Mouse (Mus musculus): ENCODE results near the gene Dbndd2. TPM values are rescaled to one million over a fixed set of nuclear protein-coding genes. Genes with fewer than 3 reads are reported as not detected.

The Dbndd2 gene
- polyA plus RNA-seq, 1 experiment from 2014 or later: 8.1 TPM

GRCm38 (mm10) chr2:164455421-164456190, 30.3 kb upstream of the Dbndd2 start:
- Histone ChIP-seq H3K4me3 (no peak overlapping the region), H3K4me2 (replicated peaks) (no peak overlapping the region), H3K36me3 (no peaks in the 10 kb centered on the region), H3K27ac (replicated peaks) (no peak overlapping the region), H3K27me3 (no peaks in the 10 kb centered on the region), H3K9ac (replicated peaks) (no peak overlapping the region), H3K4me1 (0 out of 2 replicates have a peak, but pooled peaks cover 6% of the 10 kb centered on the region), H3K9me3 (no peaks in the 10 kb centered on the region)
- no peak for ATAC-seq (replicated peaks)
- 74% methylated on average over 6 of the region's 6 CpGs for WGBS

GRCm38 (mm10) chr2:164456413-164456812, 29.5 kb upstream of the Dbndd2 start:
- WGBS: 94% methylated on average over 1 of the region's 1 CpGs
- H3K27ac ChIP-seq (replicated peaks): no peak overlapping the region
- H3K4me1 ChIP-seq: peaks cover 6% of the 10 kb centered on the region; the same call in 1 of the 2 replicates
- H3K4me2 ChIP-seq (replicated peaks): peak overlapping the region; percentile 19; the same call in 1 of the 2 replicates
- no peak overlapping the region for H3K4me3 ChIP-seq
- no peaks in the 10 kb centered on the region for H3K27me3 ChIP-seq
- no peaks in the 10 kb centered on the region for H3K36me3 ChIP-seq
- ATAC-seq (replicated peaks): no peak
- no peaks in the 10 kb centered on the region for H3K9me3 ChIP-seq
- H3K9ac ChIP-seq (replicated peaks): no peak overlapping the region

DNA sequence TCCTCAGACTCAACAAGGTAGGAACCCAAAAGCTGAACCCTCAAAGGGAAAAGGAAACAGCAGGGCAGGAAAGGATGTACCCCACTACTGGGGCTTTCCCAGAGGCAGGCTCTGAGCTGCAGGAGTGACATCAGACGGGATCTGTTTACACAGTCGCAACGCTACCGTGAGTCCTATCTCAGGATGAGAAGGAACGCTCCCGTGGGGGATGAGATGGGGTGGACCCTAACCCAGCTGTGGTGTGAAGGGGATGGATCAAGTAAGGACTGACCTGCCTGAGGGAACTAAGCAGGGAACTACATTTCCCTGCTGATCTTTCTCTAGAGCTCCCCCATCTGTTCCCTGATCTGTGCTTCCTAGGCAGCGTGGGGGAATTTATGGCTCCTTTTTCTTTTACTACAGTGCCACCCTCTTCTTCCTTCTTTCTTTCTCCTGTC, 29.0 kb upstream of the Dbndd2 start, which contains the start of gene Sys1:
Gene Sys1 (plus strand): TSS at position 101 of the 437 bp plus-strand sequence.
- Histone ChIP-seq H3K27ac (replicated peaks) (no peak within 1 kb of the TSS), H3K9ac (replicated peaks) (peak within 1 kb of the TSS; percentile 30; the same call in 1 of the 2 replicates), H3K4me2 (replicated peaks) (peak within 1 kb of the TSS; percentile 19; the same call in 1 of the 2 replicates), H3K36me3 (no peaks in the 10 kb centered on the region), H3K27me3 (no peaks in the 10 kb centered on the region), H3K4me1 (peaks cover 11% of the 10 kb centered on the region), H3K9me3 (no peaks in the 10 kb centered on the region), H3K4me3 (no peak within 1 kb of the TSS)
- 3% methylated on average over 7 of the region's 7 CpGs for WGBS
- no peak for ATAC-seq (replicated peaks)

DNA sequence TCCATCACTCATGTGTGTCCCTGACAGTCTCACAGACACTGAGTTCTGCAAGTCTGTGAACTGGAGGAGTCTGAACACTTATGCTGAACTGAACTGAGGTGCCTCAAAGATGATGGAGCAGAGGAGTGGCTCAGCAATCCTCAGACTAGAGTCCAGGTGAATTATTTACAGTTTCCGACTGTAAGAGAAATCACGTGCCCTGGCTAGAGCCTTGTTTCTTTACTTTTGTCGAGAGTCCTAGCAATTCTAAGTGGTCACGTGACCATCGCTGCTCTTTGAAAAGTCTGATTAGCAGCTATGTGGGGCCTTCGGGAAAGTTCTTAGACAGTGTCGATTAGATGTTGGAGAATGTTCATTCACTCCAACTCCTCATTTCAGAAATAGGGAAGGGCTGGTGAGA, 28.0 kb upstream of the Dbndd2 start:
- Histone ChIP-seq H3K9ac (replicated peaks) (no peak overlapping the region), H3K4me2 (replicated peaks) (no peak overlapping the region), H3K9me3 (no peaks in the 10 kb centered on the region), H3K36me3 (0 out of 2 replicates have a peak, but pooled peaks cover 2% of the 10 kb centered on the region), H3K27ac (replicated peaks) (no peak overlapping the region), H3K27me3 (no peaks in the 10 kb centered on the region), H3K4me3 (no peak overlapping the region), H3K4me1 (peaks cover 22% of the 10 kb centered on the region)
- 58% methylated on average over 7 of the region's 7 CpGs for WGBS
- ATAC-seq (replicated peaks): no peak

GRCm38 (mm10) chr2:164458535-164458934, 27.4 kb upstream of the Dbndd2 start:
- H3K4me3 ChIP-seq: no peak overlapping the region
- H3K9me3 ChIP-seq: no peaks in the 10 kb centered on the region
- H3K27ac ChIP-seq (replicated peaks): no peak overlapping the region
- no peak for ATAC-seq (replicated peaks)
- WGBS: 86% methylated on average over 8 of the region's 8 CpGs
- peaks cover 22% of the 10 kb centered on the region for H3K4me1 ChIP-seq
- H3K36me3 ChIP-seq: peaks cover 8% of the 10 kb centered on the region
- no peaks in the 10 kb centered on the region for H3K27me3 ChIP-seq
- H3K4me2 ChIP-seq (replicated peaks): no peak overlapping the region
- H3K9ac ChIP-seq (replicated peaks): no peak overlapping the region

GRCm38 (mm10) chr2:164460745-164461551, 25.0 kb upstream of the Dbndd2 start, which contains the start of gene Gm20458:
Gm20458 (plus strand) TSS chr2:164460967.
- Histone ChIP-seq H3K36me3 (peaks cover 27% of the 10 kb centered on the region), H3K4me1 (peaks cover 22% of the 10 kb centered on the region), H3K27ac (replicated peaks) (peak within 1 kb of the TSS; percentile 92), H3K9me3 (no peaks in the 10 kb centered on the region), H3K9ac (replicated peaks) (peak within 1 kb of the TSS; percentile 80), H3K27me3 (no peaks in the 10 kb centered on the region), H3K4me3 (peak within 1 kb of the TSS; percentile 72), H3K4me2 (replicated peaks) (peak within 1 kb of the TSS; percentile 69)
- peak; percentile 99 for ATAC-seq (replicated peaks)
- under 1% methylated on average over 79 of the region's 79 CpGs for WGBS

- Histone ChIP-seq H3K4me1 (peaks cover 15% of the 10 kb centered on the region), H3K36me3 (peaks cover 45% of the 10 kb centered on the region), H3K9ac (replicated peaks) (no peak overlapping the region), H3K9me3 (no peaks in the 10 kb centered on the region), H3K4me2 (replicated peaks) (no peak overlapping the region), H3K4me3 (no peak overlapping the region), H3K27me3 (no peaks in the 10 kb centered on the region), H3K27ac (replicated peaks) (no peak overlapping the region)
- ATAC-seq (replicated peaks): no peak
Observed at GRCm38 (mm10) chr2:164465161-164465560, 20.7 kb upstream of the Dbndd2 start.

DNA sequence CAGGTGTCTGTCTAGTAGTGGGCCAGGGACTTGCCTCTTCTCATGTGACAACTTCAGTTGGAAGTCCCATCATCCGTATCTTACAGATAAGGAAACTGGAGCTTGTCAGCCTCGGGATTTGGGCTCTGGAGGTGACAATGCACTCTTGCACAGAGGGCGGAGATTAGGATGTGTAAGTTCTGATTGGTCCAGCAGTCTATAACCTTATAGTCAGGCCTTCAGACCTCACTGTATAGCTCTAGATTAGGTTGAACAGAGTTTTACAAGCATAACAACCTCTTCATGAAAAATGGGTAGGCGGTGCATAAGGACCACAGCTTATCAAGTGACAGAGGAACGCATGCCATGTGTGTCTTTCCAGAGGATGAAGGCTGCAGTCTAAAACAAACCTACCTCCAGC, 19.1 kb upstream of the Dbndd2 start:
- ATAC-seq (replicated peaks): no peak
- H3K9ac ChIP-seq (replicated peaks): no peak overlapping the region
- peaks cover 12% of the 10 kb centered on the region for H3K4me1 ChIP-seq
- no peaks in the 10 kb centered on the region for H3K9me3 ChIP-seq
- H3K36me3 ChIP-seq: peaks cover 48% of the 10 kb centered on the region
- no peak overlapping the region for H3K4me3 ChIP-seq
- no peak overlapping the region for H3K27ac ChIP-seq (replicated peaks)
- no peaks in the 10 kb centered on the region for H3K27me3 ChIP-seq
- no peak overlapping the region for H3K4me2 ChIP-seq (replicated peaks)
- WGBS: 91% methylated on average over 5 of the region's 5 CpGs

DNA sequence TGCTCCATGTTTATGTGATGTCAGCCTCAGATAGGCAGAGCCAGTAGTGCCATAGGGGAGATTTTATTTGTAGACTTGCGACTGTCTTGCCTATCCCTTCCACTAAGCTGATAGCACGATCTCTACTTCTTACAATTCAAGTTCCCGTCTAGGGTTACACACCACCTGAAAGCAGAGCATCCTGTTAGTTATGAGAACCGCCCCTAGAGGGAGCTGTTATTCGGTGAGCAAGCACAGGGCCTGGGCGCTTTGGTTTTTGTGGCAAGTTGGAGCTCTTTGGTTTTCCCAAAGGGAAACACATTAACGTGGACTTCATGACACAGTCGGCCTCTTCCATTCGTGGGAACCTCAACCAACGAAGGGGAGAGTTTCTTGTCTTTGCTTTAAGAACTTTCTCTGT, 15.7 kb upstream of the Dbndd2 start:
- Histone ChIP-seq H3K9me3 (no peaks in the 10 kb centered on the region), H3K36me3 (peaks cover 42% of the 10 kb centered on the region), H3K4me3 (no peak overlapping the region), H3K27ac (replicated peaks) (no peak overlapping the region), H3K9ac (replicated peaks) (no peak overlapping the region), H3K4me2 (replicated peaks) (no peak overlapping the region), H3K4me1 (no peaks in the 10 kb centered on the region), H3K27me3 (no peaks in the 10 kb centered on the region)
- ATAC-seq (replicated peaks): no peak
- 29% methylated on average over 10 of the region's 10 CpGs for WGBS

DNA sequence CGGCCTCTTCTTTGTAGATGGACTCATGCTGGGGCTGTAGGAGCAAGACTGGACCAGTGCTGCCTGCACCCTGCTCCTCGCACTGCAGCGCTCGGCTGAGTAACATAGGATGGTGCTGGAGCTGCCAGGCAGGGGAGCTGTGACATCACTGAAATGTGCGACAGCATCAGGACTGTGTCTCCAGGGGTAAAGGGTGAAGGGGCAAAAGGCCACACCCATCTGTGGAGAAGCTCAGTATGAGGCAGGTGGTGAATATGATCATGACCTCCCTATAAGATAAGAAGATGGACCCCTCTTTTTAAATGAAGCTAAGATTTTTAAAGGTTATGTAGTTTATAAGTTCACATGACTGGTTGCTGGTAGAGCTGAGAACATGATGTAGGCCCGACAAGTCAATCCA, 12.3 kb upstream of the Dbndd2 start, which contains the start of gene Trp53tg5:
Gene Trp53tg5 (minus strand): TSS at position 101 of the 400 bp plus-strand sequence.
- Histone ChIP-seq H3K27me3 (no peaks in the 10 kb centered on the region), H3K9me3 (no peaks in the 10 kb centered on the region), H3K27ac (replicated peaks) (no peak within 1 kb of the TSS), H3K4me2 (replicated peaks) (no peak within 1 kb of the TSS), H3K9ac (replicated peaks) (no peak within 1 kb of the TSS), H3K4me3 (no peak within 1 kb of the TSS), H3K36me3 (peaks cover 32% of the 10 kb centered on the region), H3K4me1 (no peaks in the 10 kb centered on the region)
- ATAC-seq (replicated peaks): no peak
- WGBS: 86% methylated on average over 6 of the region's 6 CpGs

GRCm38 (mm10) chr2:164486258-164487114, 580 bp downstream of the Dbndd2 start:
- peaks cover 17% of the 10 kb centered on the region; the same call in 1 of the 2 replicates for H3K27me3 ChIP-seq
- peaks cover 17% of the 10 kb centered on the region for H3K4me1 ChIP-seq
- under 1% methylated on average over 86 of the region's 90 CpGs for WGBS
- no peaks in the 10 kb centered on the region for H3K9me3 ChIP-seq
- H3K4me2 ChIP-seq (replicated peaks): peak overlapping the region; percentile 100
- ATAC-seq (replicated peaks): peak; percentile 73
- peak overlapping the region; percentile 69 for H3K4me3 ChIP-seq
- peak overlapping the region; percentile 61 for H3K9ac ChIP-seq (replicated peaks)
- 0 out of 2 replicates have a peak, but pooled peaks cover 5% of the 10 kb centered on the region for H3K36me3 ChIP-seq
- no peak overlapping the region for H3K27ac ChIP-seq (replicated peaks)

Measured in forebrain, embryonic 15.5 days (tissue).